8 mouse cellular contexts compared by ENCODE assay signal in genomic region chr5:30525920-30526836, GRCm38 (mm10). TPM values are rescaled to one million over a fixed set of nuclear protein-coding genes. Genes with fewer than 3 reads are reported as not detected.
DNase-seq lines count a peak whose midpoint lies in the region; ATAC-seq and TF ChIP-seq lines count a peak whose summit lies in the region.

No protein-coding gene starts in this region.

- no peak overlapping the region for H3K4me3 ChIP-seq in kidney, embryonic 14.5 days (ENCODE audit: low read length)
- no peak overlapping the region for H3K4me3 ChIP-seq in forebrain, embryonic 14.5 days (ENCODE audit: low read depth, low read length)
- no peak overlapping the region for H3K4me3 ChIP-seq in lung, embryonic 15.5 days

- no peak for TF ChIP-seq POLR2A in brain, embryonic 14.5 days (IDR thresholded peaks at IDR 0.05; ENCODE audit: borderline replicate concordance, extremely low read depth, insufficient read depth, insufficient read length, poor library complexity, severe bottlenecking)

- WGBS in kidney, embryonic 14.5 days: 16% methylated on average over 12 of the region's 12 CpGs
- 9% methylated on average over 12 of the region's 12 CpGs for WGBS in forebrain, embryonic 14.5 days
- WGBS in lung, embryonic 15.5 days: 17% methylated on average over 12 of the region's 12 CpGs

- H3K27me3 ChIP-seq in kidney, embryonic 14.5 days (ENCODE audit: control insufficient read depth, insufficient read depth, low read length): 0 out of 2 replicates have a peak, but pooled peaks cover 5% of the 10 kb centered on the region
- no peaks in the 10 kb centered on the region; the same call in 1 of the 2 replicates for H3K27me3 ChIP-seq in forebrain, embryonic 14.5 days (replicated peaks; ENCODE audit: control insufficient read depth, insufficient read depth, low read length)
- no peaks in the 10 kb centered on the region; the same call in 1 of the 2 replicates for H3K27me3 ChIP-seq in lung, embryonic 15.5 days

- peak; percentile 72; the same call in 1 of the 2 replicates for ATAC-seq in kidney, embryonic 14.5 days (ENCODE audit: low FRiP score, low TSS enrichment)
- peak; percentile 86 for ATAC-seq in forebrain, embryonic 14.5 days
- peak; percentile 93 for ATAC-seq in lung, embryonic 15.5 days (ENCODE audit: borderline replicate concordance, extremely low read depth, low FRiP score, low TSS enrichment)

- H3K27ac ChIP-seq in kidney, embryonic 14.5 days (ENCODE audit: low read depth, low read length): peak overlapping the region; percentile 39; the same call in 1 of the 2 replicates
- no peak overlapping the region; the same call in 1 of the 2 replicates for H3K27ac ChIP-seq in forebrain, embryonic 14.5 days (ENCODE audit: low read depth, low read length)
- peak overlapping the region; percentile 96 for H3K27ac ChIP-seq in lung, embryonic 15.5 days

- DNase-seq in kidney, adult 8-10 months: no peak
- peak; percentile 92 for DNase-seq in brain, embryonic 14.5 days (ENCODE audit: low read depth)
- DNase-seq in forebrain, embryonic 14.5 days (ENCODE audit: low spot score): peak; percentile 88
- no peak for DNase-seq in spleen, adult 12 weeks (ENCODE audit: low spot score)
- DNase-seq in yolk sac, embryonic 10.5 days (ENCODE audit: low spot score): no peak
- DNase-seq in spleen, postnatal 4 days (ENCODE audit: low spot score in 2 of 2): no peak

- no peaks in the 10 kb centered on the region for H3K4me1 ChIP-seq in kidney, embryonic 14.5 days (ENCODE audit: control insufficient read depth, insufficient read depth, low read length)
- H3K4me1 ChIP-seq in forebrain, embryonic 14.5 days (ENCODE audit: control insufficient read depth, insufficient read depth, low read length): peaks cover 23% of the 10 kb centered on the region
- H3K4me1 ChIP-seq in lung, embryonic 15.5 days: peaks cover 49% of the 10 kb centered on the region

- no peak overlapping the region for H3K4me2 ChIP-seq in kidney, embryonic 14.5 days (replicated peaks; ENCODE audit: low read depth, low read length)
- no peak overlapping the region for H3K4me2 ChIP-seq in forebrain, embryonic 14.5 days (ENCODE audit: low read length)
- H3K4me2 ChIP-seq in lung, embryonic 15.5 days: 0 out of 2 replicates have a peak overlapping the region, but pooled peaks have one; percentile 20

- H3K9ac ChIP-seq in kidney, embryonic 14.5 days (ENCODE audit: low read depth, low read length): no peak overlapping the region
- H3K9ac ChIP-seq in forebrain, embryonic 14.5 days (ENCODE audit: low read length): no peak overlapping the region
- no peak overlapping the region for H3K9ac ChIP-seq in lung, embryonic 15.5 days

- no peaks in the 10 kb centered on the region for H3K9me3 ChIP-seq in kidney, embryonic 14.5 days (ENCODE audit: control insufficient read depth, low read length)
- no peaks in the 10 kb centered on the region for H3K9me3 ChIP-seq in forebrain, embryonic 14.5 days (replicated peaks; ENCODE audit: control insufficient read depth, low read length)
- H3K9me3 ChIP-seq in lung, embryonic 15.5 days: no peaks in the 10 kb centered on the region

- no peak for TF ChIP-seq CTCF in brain, embryonic 14.5 days (IDR thresholded peaks at IDR 0.05; ENCODE audit: borderline replicate concordance, extremely low read depth, insufficient read depth, insufficient read length)

- no peaks in the 10 kb centered on the region for H3K36me3 ChIP-seq in kidney, embryonic 14.5 days (ENCODE audit: control insufficient read depth, insufficient read depth, low read length)
- H3K36me3 ChIP-seq in forebrain, embryonic 14.5 days (ENCODE audit: control insufficient read depth, insufficient read depth, low read length): no peaks in the 10 kb centered on the region
- no peaks in the 10 kb centered on the region for H3K36me3 ChIP-seq in lung, embryonic 15.5 days

RNA-seq across cellular contexts. Expression of gene Cib4, which starts 19.5 kb away (rescaled TPM):
- not detected in 2 replicates for polyA plus RNA-seq in kidney, embryonic 14.5 days (2014; fragmentation: Nextera tagmentation; extraction: Ambion mirVana)
- not detected in 2 replicates for polyA plus RNA-seq in brain, embryonic 14.5 days (2012; rRNA removed)
- not detected in 2 replicates for polyA plus RNA-seq in forebrain, embryonic 14.5 days (2014; fragmentation: Nextera tagmentation; extraction: Ambion mirVana)
- 0.26 TPM in 1 of 2 replicates, not detected in the other for polyA plus RNA-seq in lung, embryonic 15.5 days (2015; fragmentation: Nextera tagmentation; extraction: Ambion mirVana)

Comparison
In these comparisons a context has a peak if more than half of its experiments do, and no peak if none do; other contexts are left out.
1. DNase-seq: peak in brain, embryonic 14.5 days (single experiment) and forebrain, embryonic 14.5 days (single experiment); none in kidney, adult 8-10 months (0 of 2), spleen, adult 12 weeks (single experiment), yolk sac, embryonic 10.5 days (single experiment) and spleen, postnatal 4 days (0 of 2).
2. Peak in every context shown above with its lines, with median percentiles within 50 percentile points of each other: ATAC-seq.